Mouse (Mus musculus): ENCODE measurements around the gene Dynlt1a. TPM values are rescaled to one million over a fixed set of nuclear protein-coding genes. Genes with fewer than 3 reads are reported as not detected.

The Dynlt1a gene
- polyA plus RNA-seq, 1 experiment from 2014 or later, result 5.5 TPM

Other genes with a start within 250 kb of the Dynlt1a start
- gene Serac1, start 237.8 kb downstream of the Dynlt1a start, polyA plus RNA-seq (2015; fragmentation: Nextera tagmentation; extraction: Ambion mirVana), result 1.0 and 1.8 TPM in 2 replicates
- gene Gtf2h5, start 237.7 kb downstream of the Dynlt1a start, polyA plus RNA-seq (2015; fragmentation: Nextera tagmentation; extraction: Ambion mirVana), result 63.2 and 73.0 TPM in 2 replicates
- gene Tulp4, start 211.1 kb downstream of the Dynlt1a start, polyA plus RNA-seq (2015; fragmentation: Nextera tagmentation; extraction: Ambion mirVana), result 30.5 and 38.3 TPM in 2 replicates
- 2.5 and 2.9 TPM in 2 replicates for gene Tmem181a, start 60.6 kb downstream of the Dynlt1a start, polyA plus RNA-seq (2015; fragmentation: Nextera tagmentation; extraction: Ambion mirVana)
- gene Dynlt1b, start 112.6 kb upstream of the Dynlt1a start, polyA plus RNA-seq (2015; fragmentation: Nextera tagmentation; extraction: Ambion mirVana), result 183 and 194 TPM in 2 replicates

Data from liver, embryonic 15.5 days (tissue).